Mouse (Mus musculus): ENCODE data around the gene Aox4. TPM values are rescaled to one million over a fixed set of nuclear protein-coding genes. Genes with fewer than 3 reads are reported as not detected.

Aox4 gene
- polyA plus RNA-seq, 1 experiment from 2014 or later: not detected

DNA sequence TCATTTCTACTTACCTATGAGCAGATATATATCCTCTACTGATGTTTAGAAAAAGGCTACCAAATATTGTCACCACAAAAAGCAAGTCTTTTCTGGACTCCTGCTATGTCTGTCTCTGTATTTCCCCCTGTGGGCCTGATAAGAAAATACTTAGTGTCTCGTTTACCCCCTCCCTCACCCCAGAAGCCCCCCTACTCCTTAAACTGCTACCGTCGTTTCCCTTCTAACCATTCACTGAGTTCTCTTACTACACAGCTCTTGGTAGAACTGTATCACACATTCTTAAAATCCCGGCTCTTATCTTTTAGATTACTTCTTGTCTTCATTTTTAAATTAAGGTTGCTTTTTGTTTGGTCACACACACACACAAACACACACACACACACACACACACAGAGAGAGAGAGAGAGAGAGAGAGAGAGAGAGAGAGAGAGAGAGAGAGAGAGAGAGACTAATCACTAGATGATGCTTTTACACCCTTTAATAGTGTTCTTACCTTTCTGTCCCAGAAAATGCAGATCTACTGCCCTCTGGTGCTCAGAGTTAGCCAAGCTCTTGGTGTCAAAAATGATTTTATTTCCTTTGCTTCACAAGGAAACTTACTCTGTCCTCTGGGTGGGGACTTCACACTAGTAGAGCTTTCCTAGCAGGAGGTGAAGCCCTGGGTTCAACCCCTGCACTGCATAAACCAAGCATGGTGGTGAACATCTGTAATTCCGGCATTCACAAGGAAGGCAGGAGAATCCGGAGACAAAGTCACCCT lies 60.8 kb downstream of the Aox4 start:
- no peaks in the 10 kb centered on the region for H3K79me2 ChIP-seq (ENCODE audit: inconsistent target)
- H3K36me3 ChIP-seq (ENCODE audit: inconsistent target): no peaks in the 10 kb centered on the region
- WGBS (ENCODE audit: missing documents): 67% methylated on average over 6 of the region's 6 CpGs
- H3K4me3 ChIP-seq (ENCODE audit: inconsistent target): no peak overlapping the region
- H3K27ac ChIP-seq: no peak overlapping the region

DNA sequence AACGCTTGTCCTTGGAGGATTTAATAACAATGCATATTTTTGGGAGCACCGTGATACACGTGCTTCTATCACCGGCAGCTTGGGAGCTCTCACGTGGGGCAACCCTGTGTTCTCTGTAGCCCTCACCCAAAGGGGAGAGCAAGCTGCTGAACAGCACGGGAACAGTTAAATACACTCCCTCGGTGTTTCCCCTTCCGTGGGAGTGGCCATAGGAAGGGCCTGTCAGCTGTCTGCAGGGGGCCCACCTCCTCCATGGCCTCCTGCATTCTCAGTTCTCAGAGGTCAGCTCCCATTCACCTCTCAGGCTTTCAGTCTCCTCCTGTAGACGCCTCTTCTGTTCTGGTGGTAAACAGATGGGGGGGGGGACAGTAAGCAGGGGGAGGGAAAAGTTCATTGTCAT lies 65.7 kb downstream of the Aox4 start:
- Histone ChIP-seq H3K27ac (no peak overlapping the region), H3K36me3 (ENCODE audit: inconsistent target) (no peaks in the 10 kb centered on the region), H3K4me3 (ENCODE audit: inconsistent target) (no peak overlapping the region), H3K79me2 (ENCODE audit: inconsistent target) (no peaks in the 10 kb centered on the region)
- WGBS (ENCODE audit: missing documents): 47% methylated on average over 9 of the region's 9 CpGs

DNA sequence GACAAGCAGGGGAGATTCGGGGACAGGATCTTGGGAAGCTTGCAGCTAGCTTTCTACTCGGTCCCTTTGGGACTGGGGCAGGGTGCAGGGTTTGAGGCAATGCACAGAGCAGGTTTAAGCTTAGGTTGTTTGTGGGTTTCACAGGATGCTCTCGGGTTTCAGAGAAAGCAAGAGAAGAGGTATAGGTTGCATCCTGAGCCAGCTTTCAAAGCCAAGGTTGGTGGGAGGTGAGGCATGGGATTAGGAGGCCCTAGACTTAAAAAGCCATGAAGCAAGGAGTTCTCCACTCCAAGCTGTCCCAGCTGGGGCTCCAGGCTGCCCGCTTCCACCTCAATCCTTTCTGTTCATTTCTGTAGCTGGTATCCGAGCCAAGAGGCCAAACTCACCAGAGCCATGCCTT lies 67.8 kb downstream of the Aox4 start, which contains the start of gene Aox2:
Gene Aox2 (plus strand): TSS at position 301 of the 400 bp plus-strand sequence.
- Histone ChIP-seq H3K36me3 (ENCODE audit: inconsistent target) (no peaks in the 10 kb centered on the region), H3K79me2 (ENCODE audit: inconsistent target) (no peaks in the 10 kb centered on the region), H3K27ac (no peak within 1 kb of the TSS), H3K4me3 (ENCODE audit: inconsistent target) (no peak within 1 kb of the TSS)
- 88% methylated on average over 5 of the region's 5 CpGs for WGBS (ENCODE audit: missing documents)

DNA sequence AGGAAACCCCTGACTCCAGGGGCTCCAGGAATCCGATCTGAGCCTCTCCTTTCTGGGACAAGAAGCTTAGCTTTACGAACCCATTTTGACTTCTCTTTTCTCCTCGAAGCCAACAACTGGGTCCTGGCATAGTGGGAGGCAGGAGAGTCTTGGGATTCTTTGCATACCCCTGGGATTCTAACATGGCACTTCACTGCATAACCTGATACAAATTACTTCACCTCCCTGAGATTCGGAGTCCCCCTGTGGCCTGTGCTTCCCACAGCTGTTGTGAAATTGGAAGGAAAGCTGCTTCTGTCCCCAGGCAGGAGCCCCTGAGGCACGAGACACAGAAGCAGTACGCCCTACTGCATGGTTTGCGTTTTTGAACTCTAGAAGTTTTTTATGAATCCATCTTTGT lies 68.3 kb downstream of the Aox4 start:
- H3K4me3 ChIP-seq (ENCODE audit: inconsistent target): no peak overlapping the region
- H3K79me2 ChIP-seq (ENCODE audit: inconsistent target): no peaks in the 10 kb centered on the region
- H3K27ac ChIP-seq: no peak overlapping the region
- no peaks in the 10 kb centered on the region for H3K36me3 ChIP-seq (ENCODE audit: inconsistent target)
- WGBS (ENCODE audit: missing documents): 82% methylated on average over 7 of the region's 7 CpGs

DNA sequence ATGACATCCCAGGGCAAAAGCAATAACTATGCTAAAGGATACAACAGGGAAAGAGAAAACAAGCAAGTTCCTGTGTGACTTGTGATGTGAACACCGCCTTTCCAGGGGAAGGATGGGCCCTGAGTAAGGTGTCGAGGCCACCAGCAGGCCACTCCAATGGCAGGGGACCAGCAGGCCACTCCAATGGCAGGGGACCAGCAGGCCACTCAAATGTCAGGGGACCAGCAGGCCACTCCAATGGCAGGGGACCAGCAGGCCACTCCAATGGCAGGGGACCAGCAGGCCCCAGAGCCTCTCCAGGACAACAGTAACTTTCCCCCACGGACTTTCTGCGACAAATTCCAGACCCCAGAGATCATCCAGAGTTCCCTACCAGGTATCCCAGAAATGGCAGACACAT lies 70.2 kb downstream of the Aox4 start:
- WGBS (ENCODE audit: missing documents): 95% methylated on average over 4 of the region's 4 CpGs
- Histone ChIP-seq H3K27ac (no peak overlapping the region), H3K4me3 (ENCODE audit: inconsistent target) (no peak overlapping the region), H3K36me3 (ENCODE audit: inconsistent target) (no peaks in the 10 kb centered on the region), H3K79me2 (ENCODE audit: inconsistent target) (no peaks in the 10 kb centered on the region)

GRCm38 (mm10) chr1:58280939-58281624 lies 70.9 kb downstream of the Aox4 start:
- Histone ChIP-seq H3K79me2 (ENCODE audit: inconsistent target) (no peaks in the 10 kb centered on the region), H3K27ac (no peak overlapping the region), H3K36me3 (ENCODE audit: inconsistent target) (no peaks in the 10 kb centered on the region), H3K4me3 (ENCODE audit: inconsistent target) (no peak overlapping the region)
- WGBS (ENCODE audit: missing documents): 78% methylated on average over 13 of the region's 13 CpGs

- Histone ChIP-seq H3K79me2 (ENCODE audit: inconsistent target) (no peaks in the 10 kb centered on the region), H3K4me3 (ENCODE audit: inconsistent target) (no peak overlapping the region), H3K27ac (no peak overlapping the region), H3K36me3 (ENCODE audit: inconsistent target) (no peaks in the 10 kb centered on the region)
- 85% methylated on average over 4 of the region's 4 CpGs for WGBS (ENCODE audit: missing documents)
These were observed 71.4 kb downstream of the Aox4 start for GRCm38 (mm10) chr1:58281625-58281988.

DNA sequence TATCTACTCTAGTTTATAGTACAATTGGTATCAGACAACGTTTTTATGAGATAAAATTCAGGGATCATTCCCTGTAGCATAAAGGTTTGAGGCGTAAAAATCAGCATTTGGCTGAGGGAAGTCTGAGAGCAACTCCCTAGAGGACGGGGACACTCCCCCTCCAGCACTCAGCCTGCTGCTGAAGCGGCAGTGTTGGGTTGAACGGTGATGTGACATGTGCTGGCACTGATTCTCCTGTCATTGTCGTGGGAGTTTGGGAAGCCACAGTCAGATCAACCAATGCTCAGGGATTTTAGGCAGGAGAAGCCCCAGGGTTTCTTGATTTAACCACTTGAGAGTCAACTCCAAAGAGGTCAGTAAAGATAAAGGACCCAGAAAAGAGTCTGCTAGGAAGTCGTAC lies 74.3 kb downstream of the Aox4 start:
- H3K4me3 ChIP-seq (ENCODE audit: inconsistent target): no peak overlapping the region
- no peak overlapping the region for H3K27ac ChIP-seq
- no peaks in the 10 kb centered on the region for H3K79me2 ChIP-seq (ENCODE audit: inconsistent target)
- no peaks in the 10 kb centered on the region for H3K36me3 ChIP-seq (ENCODE audit: inconsistent target)
- WGBS (ENCODE audit: missing documents): 77% methylated on average over 7 of the region's 7 CpGs

- Histone ChIP-seq H3K27ac (no peak overlapping the region), H3K36me3 (ENCODE audit: inconsistent target) (no peaks in the 10 kb centered on the region), H3K4me3 (ENCODE audit: inconsistent target) (no peak overlapping the region), H3K79me2 (ENCODE audit: inconsistent target) (no peaks in the 10 kb centered on the region)
- WGBS (ENCODE audit: missing documents): 90% methylated on average over 3 of the region's 3 CpGs
These were observed 77.9 kb downstream of the Aox4 start for GRCm38 (mm10) chr1:58288091-58288490.

DNA sequence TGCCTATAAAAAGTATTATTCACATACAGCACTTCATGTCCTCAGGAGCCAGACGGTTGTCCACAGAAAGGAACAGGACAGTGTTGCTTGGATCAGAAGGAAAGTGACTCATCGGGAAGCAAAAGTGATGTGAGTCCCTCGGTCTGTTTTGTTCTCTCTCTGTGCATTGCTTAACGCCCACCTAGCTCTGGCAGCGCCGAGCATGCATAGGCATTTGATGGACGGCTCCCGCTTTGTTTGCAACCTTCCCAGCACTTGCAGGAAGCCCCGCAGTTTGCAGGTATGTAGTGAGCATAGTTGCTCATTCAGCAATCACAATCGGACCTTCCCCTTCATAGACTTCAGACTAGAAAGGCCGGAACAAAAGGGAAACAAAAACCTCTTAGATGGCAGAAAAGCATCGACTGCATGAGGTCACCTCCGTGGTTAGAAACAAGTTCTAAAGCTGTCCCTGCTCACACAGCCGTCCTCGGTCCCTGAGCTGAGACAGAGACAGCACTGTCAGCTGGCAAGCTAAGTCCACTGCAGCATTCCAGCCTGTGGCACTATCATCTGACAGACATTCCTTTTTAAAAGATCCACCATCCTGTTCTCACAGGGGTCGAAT lies 79.8 kb downstream of the Aox4 start:
- 37% methylated on average over 16 of the region's 16 CpGs for WGBS (ENCODE audit: missing documents)
- Histone ChIP-seq H3K4me3 (ENCODE audit: inconsistent target) (peak overlapping the region; percentile 20; the same call in 1 of the 2 replicates), H3K79me2 (ENCODE audit: inconsistent target) (no peaks in the 10 kb centered on the region)

GRCm38 (mm10) chr1:58291394-58292300 lies 81.5 kb downstream of the Aox4 start:
- 52% methylated on average over 13 of the region's 13 CpGs for WGBS (ENCODE audit: missing documents)
- Histone ChIP-seq H3K27ac (no peak overlapping the region), H3K79me2 (ENCODE audit: inconsistent target) (no peaks in the 10 kb centered on the region), H3K36me3 (ENCODE audit: inconsistent target) (no peaks in the 10 kb centered on the region), H3K4me3 (ENCODE audit: inconsistent target) (no peak overlapping the region)

More for the DNA sequence above, 79.8 kb downstream of the Aox4 start:
- H3K36me3 ChIP-seq (ENCODE audit: inconsistent target): no peaks in the 10 kb centered on the region
- peak overlapping the region; percentile 12 for H3K27ac ChIP-seq

GRCm38 (mm10) chr1:58294730-58295129 lies 84.5 kb downstream of the Aox4 start:
- Histone ChIP-seq H3K79me2 (ENCODE audit: inconsistent target) (no peaks in the 10 kb centered on the region), H3K27ac (no peak overlapping the region), H3K36me3 (ENCODE audit: inconsistent target) (no peaks in the 10 kb centered on the region), H3K4me3 (ENCODE audit: inconsistent target) (no peak overlapping the region)
- WGBS (ENCODE audit: missing documents): 56% methylated on average over 5 of the region's 5 CpGs

GRCm38 (mm10) chr1:58296278-58296677 lies 86.1 kb downstream of the Aox4 start:
- H3K4me3 ChIP-seq (ENCODE audit: inconsistent target): no peak overlapping the region
- 15% methylated on average over 7 of the region's 7 CpGs for WGBS (ENCODE audit: missing documents)
- H3K36me3 ChIP-seq (ENCODE audit: inconsistent target): no peaks in the 10 kb centered on the region
- H3K79me2 ChIP-seq (ENCODE audit: inconsistent target): no peaks in the 10 kb centered on the region
- no peak overlapping the region for H3K27ac ChIP-seq

- H3K4me3 ChIP-seq (ENCODE audit: inconsistent target): no peak overlapping the region
- no peak overlapping the region for H3K27ac ChIP-seq
- H3K36me3 ChIP-seq (ENCODE audit: inconsistent target): no peaks in the 10 kb centered on the region
- WGBS (ENCODE audit: missing documents): 88% methylated on average over 4 of the region's 4 CpGs
- H3K79me2 ChIP-seq (ENCODE audit: inconsistent target): no peaks in the 10 kb centered on the region
These were observed 86.6 kb downstream of the Aox4 start for GRCm38 (mm10) chr1:58296821-58297220.
